Mouse (Mus musculus) hindbrain, embryonic 13.5 days (tissue): Measurements from ENCODE around the gene Aadacl3. TPM values are rescaled to one million over a fixed set of nuclear protein-coding genes. Genes with fewer than 3 reads are reported as not detected.

Experiments
- ATAC-seq: fragments of 200-750 bp; cut with Nextera tagmentation; 2 replicates; pipeline ENCODE4 v1.8.0; 2017; ENCODE audit warnings: moderate TSS enrichment; ENCODE audit not compliant: low FRiP score
- H3K27ac ChIP-seq: fragments of 300-500 bp; sonication (generic); 2 replicates; pipeline ENCODE4 v1.5.1; 2015; ENCODE audit warnings: inconsistent platforms, mild to moderate bottlenecking, moderate library complexity
- H3K27me3 ChIP-seq: fragments of 300-500 bp; sonication (generic); 2 replicates; pipeline ENCODE4 v1.6.1; 2015; ENCODE audit warnings: mild to moderate bottlenecking, inconsistent platforms
- H3K36me3 ChIP-seq: fragments of 300-500 bp; sonication (generic); 2 replicates; pipeline ENCODE4 v1.6.1; 2015; ENCODE audit warnings: mild to moderate bottlenecking, inconsistent platforms
- H3K4me1 ChIP-seq: fragments of 300-500 bp; sonication (generic); replicated peaks from 2 replicates; pipeline ENCODE4 v1.6.1; 2015; ENCODE audit warnings: inconsistent platforms
- H3K4me2 ChIP-seq: fragments of 300-500 bp; sonication (generic); 2 replicates; pipeline ENCODE4 v1.6.1; 2015; ENCODE audit warnings: inconsistent platforms, mild to moderate bottlenecking, moderate library complexity
- H3K4me3 ChIP-seq: fragments of 300-500 bp; sonication (generic); 2 replicates; pipeline ENCODE4 v1.5.1; 2015; ENCODE audit warnings: mild to moderate bottlenecking, inconsistent platforms
- H3K9ac ChIP-seq: fragments of 300-500 bp; sonication (generic); 2 replicates; pipeline ENCODE4 v1.6.1; 2015; ENCODE audit warnings: mild to moderate bottlenecking, inconsistent platforms
- H3K9me3 ChIP-seq: fragments of 300-500 bp; sonication (generic); 2 replicates; pipeline ENCODE4 v1.6.1; 2016; ENCODE audit warnings: inconsistent platforms
- WGBS: fragments of 180-500 bp; shearing (Covaris S2); methylation state at CpG from one replicate; pipeline ENCODE4 v1.1.7; 2015; 5-methylcytosine and 5-hydroxymethylcytosine counted together
- polyA plus RNA-seq: library from polyadenylated mRNA; unstranded; fragments of >200 nt; fragmentation: Nextera tagmentation; extraction: Ambion mirVana; gene quantifications from 2 replicates; pipeline ENCODE4 v1.2.1, GENCODE M21; 2015

Gene Aadacl3
- not detected in 2 replicates for polyA plus RNA-seq

DNA sequence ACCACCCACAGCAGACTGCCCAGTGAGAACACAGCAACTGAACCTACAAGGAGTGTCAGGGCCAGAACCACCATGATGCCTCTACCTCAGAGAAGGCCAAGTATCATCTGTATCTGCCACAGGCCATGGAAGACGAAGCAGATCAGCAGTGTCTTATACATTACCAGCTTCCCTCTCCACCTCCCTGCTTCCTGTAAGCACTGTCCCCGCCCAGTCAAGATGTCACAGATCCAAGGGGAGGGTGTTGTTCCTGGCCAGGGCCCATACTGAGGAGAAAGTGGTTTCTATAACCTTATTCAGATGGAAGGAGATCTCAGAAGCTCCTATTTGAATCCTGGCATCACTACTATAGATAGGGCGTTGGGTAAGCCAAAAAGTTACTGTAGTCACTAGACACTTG, at the start of gene Aadacl3:
TSS of gene Aadacl3 (minus strand) at position 101 of the 400 bp plus-strand sequence.
- Histone ChIP-seq H3K27ac (no peak within 1 kb of the TSS), H3K4me3 (no peak within 1 kb of the TSS), H3K4me1 (no peaks in the 10 kb centered on the region), H3K4me2 (no peak within 1 kb of the TSS), H3K9ac (no peak within 1 kb of the TSS), H3K27me3 (no peaks in the 10 kb centered on the region), H3K36me3 (no peaks in the 10 kb centered on the region), H3K9me3 (peaks cover 41% of the 10 kb centered on the region)
- ATAC-seq: no peak
- WGBS: 77% methylated on average over 3 of the region's 3 CpGs

DNA sequence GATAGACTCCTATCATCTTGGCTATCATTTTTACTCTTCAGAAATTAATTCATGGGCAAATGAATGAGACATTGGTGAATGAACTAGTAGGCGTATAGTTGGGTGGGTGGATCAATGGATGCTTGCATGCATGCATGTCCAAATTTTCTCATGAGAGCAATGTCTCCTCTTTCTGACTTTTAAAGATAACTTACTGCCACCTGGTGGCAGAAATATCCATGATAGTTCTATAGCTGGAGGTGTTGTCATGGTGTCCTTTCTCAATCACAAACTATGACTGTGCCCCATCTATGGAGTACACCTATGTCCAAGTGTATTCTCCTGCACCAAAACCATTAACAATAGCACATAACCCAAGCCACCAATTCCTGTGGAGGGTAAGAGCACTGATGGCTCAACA, 43.0 kb upstream of the Aadacl3 start:
- Histone ChIP-seq H3K36me3 (no peaks in the 10 kb centered on the region), H3K27ac (no peak overlapping the region), H3K4me1 (no peaks in the 10 kb centered on the region), H3K9me3 (peaks cover 26% of the 10 kb centered on the region), H3K4me2 (no peak overlapping the region), H3K9ac (no peak overlapping the region), H3K4me3 (no peak overlapping the region), H3K27me3 (no peaks in the 10 kb centered on the region)
- no peak for ATAC-seq
- WGBS: 89% methylated on average over 1 of the region's 1 CpGs

GRCm38 (mm10) chr4:144493331-144493730, 29.8 kb upstream of the Aadacl3 start:
- H3K9ac ChIP-seq: no peak overlapping the region
- H3K36me3 ChIP-seq: no peaks in the 10 kb centered on the region
- no peak overlapping the region for H3K4me2 ChIP-seq
- no peak overlapping the region for H3K4me3 ChIP-seq
- no peak for ATAC-seq
- no peaks in the 10 kb centered on the region for H3K4me1 ChIP-seq
- peaks cover 49% of the 10 kb centered on the region for H3K9me3 ChIP-seq
- no peak overlapping the region for H3K27ac ChIP-seq
- no peaks in the 10 kb centered on the region for H3K27me3 ChIP-seq

DNA sequence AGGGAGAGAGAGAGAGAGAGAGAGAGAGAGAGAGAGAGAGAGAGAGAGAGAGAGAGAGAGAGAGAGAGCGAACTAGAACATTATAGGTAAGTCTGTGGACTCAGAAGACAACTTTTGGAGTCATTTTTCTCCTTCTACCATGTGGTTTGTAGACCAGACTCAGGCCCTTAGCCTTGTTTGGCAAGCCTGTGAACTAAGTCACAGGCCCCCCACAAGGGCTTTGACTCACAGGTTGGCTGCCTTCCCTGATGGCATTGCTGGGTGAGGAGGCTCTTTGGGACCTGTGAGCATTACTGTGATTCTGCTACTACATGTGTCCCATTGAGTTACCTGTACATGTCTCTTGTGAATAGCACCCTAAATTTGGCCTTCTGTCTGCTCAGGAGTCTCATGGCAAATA, 4.5 kb upstream of the Aadacl3 start:
- Histone ChIP-seq H3K27ac (no peak overlapping the region), H3K36me3 (no peaks in the 10 kb centered on the region), H3K4me1 (no peaks in the 10 kb centered on the region), H3K4me3 (no peak overlapping the region), H3K9ac (no peak overlapping the region), H3K4me2 (no peak overlapping the region), H3K27me3 (no peaks in the 10 kb centered on the region), H3K9me3 (peaks cover 32% of the 10 kb centered on the region)
- ATAC-seq: no peak
- WGBS: 78% methylated on average over 1 of the region's 1 CpGs

- Histone ChIP-seq H3K4me1 (no peaks in the 10 kb centered on the region), H3K4me2 (no peak overlapping the region), H3K27ac (no peak overlapping the region), H3K9me3 (peaks cover 33% of the 10 kb centered on the region), H3K27me3 (no peaks in the 10 kb centered on the region), H3K36me3 (no peaks in the 10 kb centered on the region), H3K9ac (no peak overlapping the region), H3K4me3 (no peak overlapping the region)
- WGBS: 84% methylated on average over 2 of the region's 2 CpGs
- no peak for ATAC-seq
Observed at GRCm38 (mm10) chr4:144465206-144465605, 1.6 kb upstream of the Aadacl3 start.

- H3K36me3 ChIP-seq: no peaks in the 10 kb centered on the region
- H3K27me3 ChIP-seq: no peaks in the 10 kb centered on the region
- H3K9me3 ChIP-seq: peaks cover 16% of the 10 kb centered on the region
- 77% methylated on average over 2 of the region's 2 CpGs for WGBS
- H3K27ac ChIP-seq: no peak within 1 kb of the TSS
- H3K4me1 ChIP-seq: no peaks in the 10 kb centered on the region
- H3K4me3 ChIP-seq: no peak within 1 kb of the TSS
- ATAC-seq: no peak
- H3K9ac ChIP-seq: no peak within 1 kb of the TSS
- H3K4me2 ChIP-seq: no peak within 1 kb of the TSS
Observed at GRCm38 (mm10) chr4:144453217-144453616, 10.3 kb downstream of the Aadacl3 start, which contains the start of gene Gm9944. Gene Gm9944, minus strand, starts transcription at chr4:144453317.

- WGBS: 86% methylated on average over 2 of the region's 2 CpGs
- Histone ChIP-seq H3K36me3 (no peaks in the 10 kb centered on the region), H3K9me3 (no peaks in the 10 kb centered on the region; the same call in 1 of the 2 replicates), H3K4me2 (no peak overlapping the region), H3K4me3 (no peak overlapping the region), H3K9ac (no peak overlapping the region), H3K27ac (no peak overlapping the region), H3K4me1 (no peaks in the 10 kb centered on the region), H3K27me3 (no peaks in the 10 kb centered on the region)
- ATAC-seq: no peak
Observed at GRCm38 (mm10) chr4:144448546-144448945, 15.0 kb downstream of the Aadacl3 start.

GRCm38 (mm10) chr4:144441582-144441981, 22.0 kb downstream of the Aadacl3 start:
- no peak for ATAC-seq
- Histone ChIP-seq H3K9me3 (peaks cover 5% of the 10 kb centered on the region; the same call in 1 of the 2 replicates), H3K4me3 (no peak overlapping the region), H3K4me1 (no peaks in the 10 kb centered on the region), H3K27ac (no peak overlapping the region), H3K9ac (no peak overlapping the region), H3K27me3 (no peaks in the 10 kb centered on the region), H3K36me3 (no peaks in the 10 kb centered on the region), H3K4me2 (no peak overlapping the region)
- WGBS: 79% methylated on average over 1 of the region's 1 CpGs

- Histone ChIP-seq H3K4me2 (no peak overlapping the region), H3K36me3 (no peaks in the 10 kb centered on the region), H3K4me3 (no peak overlapping the region), H3K9me3 (peaks cover 5% of the 10 kb centered on the region; the same call in 1 of the 2 replicates), H3K27me3 (no peaks in the 10 kb centered on the region), H3K4me1 (no peaks in the 10 kb centered on the region), H3K9ac (no peak overlapping the region), H3K27ac (no peak overlapping the region)
- 87% methylated on average over 4 of the region's 4 CpGs for WGBS
- no peak for ATAC-seq
Observed at GRCm38 (mm10) chr4:144441095-144441494, 22.5 kb downstream of the Aadacl3 start.

GRCm38 (mm10) chr4:144438672-144439071, 24.9 kb downstream of the Aadacl3 start, which contains the start of gene 1700012P22Rik:
Gene 1700012P22Rik, minus strand, starts transcription at chr4:144438772.
- Histone ChIP-seq H3K9ac (no peak within 1 kb of the TSS), H3K27me3 (no peaks in the 10 kb centered on the region), H3K4me1 (no peaks in the 10 kb centered on the region), H3K27ac (no peak within 1 kb of the TSS), H3K36me3 (no peaks in the 10 kb centered on the region), H3K9me3 (peaks cover 5% of the 10 kb centered on the region; the same call in 1 of the 2 replicates), H3K4me2 (no peak within 1 kb of the TSS), H3K4me3 (no peak within 1 kb of the TSS)
- ATAC-seq: no peak

- no peak overlapping the region for H3K4me3 ChIP-seq
- no peak overlapping the region for H3K4me2 ChIP-seq
- no peaks in the 10 kb centered on the region for H3K27me3 ChIP-seq
- ATAC-seq: no peak
- no peaks in the 10 kb centered on the region for H3K4me1 ChIP-seq
- H3K9me3 ChIP-seq: peaks cover 8% of the 10 kb centered on the region
- no peak overlapping the region for H3K9ac ChIP-seq
- no peak overlapping the region for H3K27ac ChIP-seq
- WGBS: 89% methylated on average over 5 of the region's 5 CpGs
- H3K36me3 ChIP-seq: no peaks in the 10 kb centered on the region
Observed at GRCm38 (mm10) chr4:144433216-144433615, 30.3 kb downstream of the Aadacl3 start.

DNA sequence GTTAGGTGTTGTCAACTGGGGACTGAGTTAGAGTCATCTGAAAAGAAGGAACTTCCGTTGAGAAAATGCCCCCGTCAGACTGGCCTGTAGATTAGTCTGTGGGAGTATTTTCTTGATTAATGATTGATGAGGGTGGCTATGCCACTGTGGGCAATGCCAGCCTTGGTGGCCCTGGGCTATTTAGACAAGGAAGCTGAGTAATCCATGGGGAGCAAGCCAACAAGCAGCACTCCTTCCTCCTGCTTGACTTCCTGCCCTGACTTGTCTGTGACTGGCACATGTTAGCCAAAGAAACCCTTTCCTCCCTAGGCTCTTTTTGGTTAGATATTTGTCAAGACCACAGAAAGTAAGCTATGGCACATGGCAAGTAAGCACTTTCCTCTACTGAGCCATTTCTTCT, 32.8 kb downstream of the Aadacl3 start:
- ATAC-seq: no peak
- peaks cover 4% of the 10 kb centered on the region for H3K9me3 ChIP-seq
- WGBS: 87% methylated on average over 2 of the region's 2 CpGs
- no peak overlapping the region for H3K4me2 ChIP-seq
- no peak overlapping the region for H3K27ac ChIP-seq
- H3K4me1 ChIP-seq: no peaks in the 10 kb centered on the region
- no peak overlapping the region for H3K9ac ChIP-seq
- no peaks in the 10 kb centered on the region for H3K27me3 ChIP-seq
- no peak overlapping the region for H3K4me3 ChIP-seq
- no peaks in the 10 kb centered on the region for H3K36me3 ChIP-seq

DNA sequence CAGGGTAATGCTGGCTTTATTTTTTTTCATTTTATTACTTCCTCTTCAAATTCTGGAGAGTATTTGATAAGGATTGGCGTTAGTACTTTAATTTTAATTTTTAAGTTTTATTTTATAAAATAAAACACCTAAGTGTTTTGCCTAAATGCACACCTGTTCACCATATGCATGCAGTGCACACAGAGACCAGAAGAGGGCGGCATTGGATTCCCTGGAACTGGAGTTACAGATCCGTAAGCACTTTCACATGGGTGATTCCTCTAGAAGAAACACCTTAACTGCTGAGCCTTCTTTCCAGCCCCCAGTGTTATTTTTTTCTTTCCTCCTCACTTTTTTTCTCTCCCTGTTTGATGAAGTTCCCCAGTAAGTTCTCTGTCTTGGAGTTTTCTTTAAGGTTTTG, 34.7 kb downstream of the Aadacl3 start:
- ATAC-seq: no peak
- no peaks in the 10 kb centered on the region for H3K36me3 ChIP-seq
- H3K27ac ChIP-seq: no peak overlapping the region
- no peaks in the 10 kb centered on the region for H3K4me1 ChIP-seq
- H3K9me3 ChIP-seq: peaks cover 4% of the 10 kb centered on the region
- no peak overlapping the region for H3K4me2 ChIP-seq
- H3K27me3 ChIP-seq: no peaks in the 10 kb centered on the region
- H3K9ac ChIP-seq: no peak overlapping the region
- WGBS: 31% methylated on average over 3 of the region's 3 CpGs
- H3K4me3 ChIP-seq: no peak overlapping the region
